Mouse (Mus musculus) megakaryocyte progenitor cell, adult 5-6 weeks (primary cell): Measurements from ENCODE around the gene Tnrc6a. TPM values are rescaled to one million over a fixed set of nuclear protein-coding genes. Genes with fewer than 3 reads are reported as not detected.

Experiments used
- ATAC-seq: replicated peaks from 2 replicates; pipeline ENCODE4 v1.8.0; 2016; ENCODE audit warnings: mild to moderate bottlenecking, moderate TSS enrichment, inconsistent platforms; ENCODE audit not compliant: poor library complexity
- total RNA-seq, 2 experiments: library from RNA; stranded (forward) in 1 of 2; stranded (reverse) in 1 of 2; fragments of 157-497, 149-512 nt in 1 of 2; fragments of 200-1000 nt in 1 of 2; gene quantifications; 2 replicates each; pipeline versions ENCODE4 v1.2.3 to v1.2.4; 2015 to 2017

Gene Tnrc6a
- total RNA-seq, 2 experiments from 2014 or later: 20.2 to 29.3 TPM

DNA sequence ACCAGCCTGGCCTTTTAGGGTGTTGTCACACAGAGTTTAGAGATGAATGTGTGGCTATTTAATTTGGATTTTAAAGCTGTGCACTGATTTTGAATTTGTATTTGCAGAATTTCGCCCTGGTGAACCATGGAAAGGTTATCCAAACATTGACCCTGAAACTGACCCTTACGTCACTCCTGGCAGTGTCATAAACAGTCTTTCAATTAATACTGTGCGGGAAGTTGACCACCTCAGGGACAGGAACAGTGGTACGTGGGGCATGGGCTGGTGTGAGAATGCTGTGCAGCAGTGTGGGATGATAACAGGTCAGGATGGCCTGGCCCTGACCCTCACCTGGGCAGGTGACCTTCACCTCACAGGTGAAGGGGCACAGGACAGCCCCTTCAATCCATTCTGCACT is 63.6 kb downstream of the Tnrc6a start:
- ATAC-seq: no peak

DNA sequence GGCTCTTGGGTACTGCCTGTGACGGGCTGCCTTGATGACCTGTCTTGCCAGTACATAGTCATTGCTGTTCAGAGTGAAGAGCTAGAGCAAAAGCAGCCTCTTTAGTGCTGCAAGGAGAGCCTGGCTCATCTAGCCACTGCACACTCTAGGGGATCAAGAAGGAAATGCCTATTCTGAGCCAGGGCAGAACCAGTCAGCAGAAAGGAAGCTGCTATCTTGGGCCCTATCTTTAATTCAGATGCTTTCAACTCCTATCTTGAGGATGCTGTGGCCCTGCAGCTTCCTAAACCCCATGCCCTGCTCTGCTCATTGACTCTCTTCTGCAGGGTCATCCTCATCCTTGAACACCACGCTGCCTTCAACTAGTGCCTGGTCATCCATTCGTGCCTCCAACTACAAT is 64.8 kb downstream of the Tnrc6a start:
- no peak for ATAC-seq

GRCm38 (mm10) chr7:123189762-123190161 is 66.1 kb downstream of the Tnrc6a start:
- ATAC-seq: no peak

GRCm38 (mm10) chr7:123191731-123192130 is 68.0 kb downstream of the Tnrc6a start:
- ATAC-seq: no peak

- no peak for ATAC-seq
Observed at GRCm38 (mm10) chr7:123193201-123193600, 69.5 kb downstream of the Tnrc6a start.

DNA sequence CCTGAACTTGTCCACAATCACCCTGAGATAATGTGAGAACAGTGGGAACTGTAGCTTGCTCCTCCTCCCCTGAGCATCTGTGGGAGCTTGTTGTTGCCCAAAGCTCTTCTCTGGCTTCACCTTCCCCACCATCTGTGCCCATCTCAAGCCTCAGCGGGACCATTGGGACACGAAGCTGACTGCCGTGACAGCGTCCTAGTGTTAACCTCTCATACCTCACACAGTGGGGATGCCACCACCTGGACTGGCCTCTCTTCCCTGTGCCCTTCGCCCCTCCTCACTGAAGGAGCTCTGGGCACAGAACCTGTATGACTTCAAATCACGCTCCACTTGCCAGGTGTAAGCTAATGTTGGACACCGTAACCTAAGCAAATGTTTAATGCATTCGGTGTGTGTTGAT is 71.0 kb downstream of the Tnrc6a start:
- no peak for ATAC-seq

GRCm38 (mm10) chr7:123196432-123196831 is 72.7 kb downstream of the Tnrc6a start:
- no peak for ATAC-seq

DNA sequence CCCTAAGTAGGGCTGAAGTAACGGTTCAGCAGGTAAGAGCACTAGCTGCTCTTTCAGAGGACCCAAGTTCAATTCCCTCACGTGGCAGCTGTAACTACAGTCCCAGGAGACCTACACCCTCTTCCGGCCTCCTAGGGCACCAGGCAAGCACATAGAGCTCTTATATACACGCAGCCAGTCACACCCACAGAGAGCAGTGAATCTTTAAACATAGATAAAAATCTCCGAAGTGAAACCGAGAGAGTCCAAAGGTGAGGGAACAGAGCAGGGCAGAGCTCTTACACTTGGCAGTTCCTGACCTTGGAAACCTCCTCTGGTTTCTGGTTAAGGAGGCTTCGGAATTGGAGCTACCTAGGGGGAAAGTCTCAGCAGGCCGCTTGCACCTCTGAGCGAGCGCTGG is 75.0 kb downstream of the Tnrc6a start:
- no peak for ATAC-seq

GRCm38 (mm10) chr7:123199151-123199550 is 75.5 kb downstream of the Tnrc6a start:
- no peak for ATAC-seq

DNA sequence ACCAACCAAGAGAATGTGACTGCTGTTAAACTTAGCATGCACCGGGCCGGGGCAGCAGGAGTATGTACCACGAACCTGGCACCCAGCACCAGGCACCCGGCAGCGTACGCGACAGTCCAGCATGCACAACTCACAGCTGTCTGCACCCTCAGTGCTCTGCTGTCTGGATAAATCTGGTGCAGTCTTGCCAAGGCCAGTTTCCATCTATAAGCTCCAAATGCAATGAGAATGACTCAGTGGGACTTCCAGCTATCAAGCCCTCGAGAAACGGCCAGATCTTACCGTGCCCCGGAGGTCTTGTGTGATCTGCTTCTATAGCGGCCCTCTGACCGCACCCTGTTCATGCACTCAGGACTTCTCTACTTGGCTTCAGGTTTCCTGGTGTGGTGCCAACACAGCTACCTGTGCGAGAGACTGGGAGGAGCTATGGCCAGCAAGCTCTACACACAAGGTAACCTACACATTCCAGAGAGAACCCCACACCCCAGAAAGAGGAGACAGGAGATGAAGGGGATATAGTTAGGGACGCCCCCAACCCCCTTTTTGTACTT is 76.0 kb downstream of the Tnrc6a start:
- ATAC-seq: no peak

DNA sequence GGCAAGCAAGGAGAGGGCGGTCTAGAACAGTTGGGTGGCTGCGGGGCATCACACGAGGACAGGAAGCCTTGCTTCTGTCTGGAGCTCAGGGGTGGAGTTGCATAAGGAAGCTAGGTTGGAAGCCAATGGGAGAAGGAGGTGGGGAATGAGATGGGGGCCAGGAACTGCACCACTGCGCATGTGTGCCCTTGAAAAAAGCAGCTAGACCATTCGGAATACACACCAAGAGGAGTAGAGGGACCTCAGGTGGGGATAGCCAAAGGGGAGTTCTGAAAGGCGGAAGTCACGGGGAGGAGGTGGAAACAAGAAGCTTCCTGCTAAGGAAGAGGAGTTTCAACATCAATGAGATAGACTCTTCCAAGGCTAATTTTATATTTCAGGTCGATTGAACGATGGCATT is 77.0 kb downstream of the Tnrc6a start:
- ATAC-seq: peak; percentile 27

- peak; percentile 85 for ATAC-seq
Observed at GRCm38 (mm10) chr7:123205261-123205660, 81.6 kb downstream of the Tnrc6a start.

- ATAC-seq: no peak
Observed at GRCm38 (mm10) chr7:123207561-123207960, 83.9 kb downstream of the Tnrc6a start.

GRCm38 (mm10) chr7:123209864-123210263 is 86.2 kb downstream of the Tnrc6a start:
- no peak for ATAC-seq

DNA sequence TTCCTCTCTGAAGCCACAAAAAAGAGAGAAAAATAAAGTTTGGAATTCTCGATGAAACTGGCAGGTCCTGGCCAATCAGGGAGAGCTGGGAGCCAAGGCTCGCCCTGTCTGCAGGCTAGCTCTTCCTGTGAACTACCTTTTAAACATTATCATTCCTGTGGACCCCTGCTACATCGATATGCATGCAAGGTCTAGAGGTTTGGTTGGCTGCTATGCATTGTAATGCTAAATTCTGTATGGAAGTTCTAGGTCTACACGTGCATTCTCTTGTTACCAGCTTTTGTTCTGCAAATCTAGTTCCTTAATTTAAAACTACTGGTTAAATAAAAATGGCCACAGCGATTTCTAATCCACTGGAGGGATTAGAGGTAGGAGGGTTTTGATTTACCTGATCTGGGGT is 87.8 kb downstream of the Tnrc6a start:
- no peak for ATAC-seq

DNA sequence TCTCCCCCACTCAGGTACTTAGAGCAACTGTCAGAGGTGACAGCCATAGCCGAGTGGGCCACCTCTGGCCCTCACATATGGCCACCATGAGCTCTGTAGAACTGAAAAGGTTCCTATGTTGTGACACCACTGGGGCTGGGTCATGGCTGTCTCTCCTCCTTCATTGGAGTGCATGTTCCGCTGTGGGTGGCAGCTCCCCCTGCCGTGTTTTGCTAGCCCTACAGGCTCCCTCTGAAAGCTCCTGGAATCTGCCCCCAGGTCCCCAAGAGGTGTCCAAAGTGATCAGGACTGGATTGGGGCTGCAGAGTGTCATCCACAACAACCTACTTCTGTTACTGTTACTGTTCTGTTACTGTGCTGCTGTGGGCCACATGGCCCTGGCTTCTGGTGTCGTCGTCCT is 88.6 kb downstream of the Tnrc6a start:
- ATAC-seq: no peak

DNA sequence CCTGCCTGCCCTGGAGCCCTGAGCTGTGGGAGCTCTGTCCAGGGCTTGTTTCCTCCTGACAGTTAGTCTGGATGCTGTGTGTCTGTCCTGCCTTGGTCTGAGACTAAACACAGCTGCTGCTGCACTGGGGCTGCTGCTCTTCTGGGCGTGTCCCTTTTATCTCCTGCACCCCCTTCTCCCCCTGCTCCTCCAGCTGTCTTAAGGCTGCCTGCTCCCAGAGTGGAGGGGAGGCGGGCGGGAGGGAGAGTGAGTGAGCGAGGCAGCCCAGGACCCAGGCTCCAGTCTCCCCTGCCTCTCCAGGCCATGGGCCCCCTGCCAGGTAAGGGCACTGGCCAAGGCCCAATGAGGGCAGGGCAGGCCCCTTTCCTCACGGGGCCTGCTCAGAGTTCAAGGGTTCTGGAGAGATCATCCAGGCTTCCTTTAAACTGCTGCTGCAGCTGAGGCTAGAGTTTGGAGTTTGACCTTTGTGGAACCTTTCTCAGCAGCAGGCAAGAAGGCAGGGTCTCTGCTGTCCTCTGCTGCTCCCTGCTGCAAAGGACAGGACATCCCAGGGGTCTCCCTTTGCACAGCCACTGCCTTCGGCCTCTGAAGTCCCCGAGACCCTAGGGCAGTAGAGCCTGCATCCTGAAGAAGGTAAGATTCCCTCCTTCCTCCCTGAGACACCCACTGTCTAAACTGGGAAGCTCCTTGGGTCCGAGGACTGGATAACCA is 90.8 kb downstream of the Tnrc6a start, which contains the start of gene Slc5a11:
Slc5a11 (plus strand) TSS at position 416 of the 711 bp plus-strand sequence.
- peak; percentile 15; the same call in 1 of the 2 replicates for ATAC-seq

DNA sequence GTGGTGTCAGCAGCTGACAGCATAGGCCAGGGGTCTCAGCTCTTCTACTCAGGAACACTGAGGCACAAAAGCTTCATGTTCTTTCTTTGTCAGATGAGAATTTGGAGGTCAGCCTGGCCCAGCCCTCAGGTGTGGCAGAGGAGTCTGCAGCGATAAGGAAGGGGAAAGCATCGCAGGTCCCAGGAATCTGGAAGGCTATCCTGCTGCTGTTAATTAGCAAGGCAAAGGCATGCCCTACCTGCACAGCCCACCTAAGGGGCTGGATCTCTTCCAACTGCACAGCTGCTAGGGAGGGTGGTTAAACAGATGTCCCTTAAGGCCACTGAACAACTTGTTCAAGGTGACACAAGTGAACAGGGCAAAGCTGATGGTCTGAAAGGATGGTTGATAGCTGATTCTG is 91.5 kb downstream of the Tnrc6a start:
- no peak for ATAC-seq

DNA sequence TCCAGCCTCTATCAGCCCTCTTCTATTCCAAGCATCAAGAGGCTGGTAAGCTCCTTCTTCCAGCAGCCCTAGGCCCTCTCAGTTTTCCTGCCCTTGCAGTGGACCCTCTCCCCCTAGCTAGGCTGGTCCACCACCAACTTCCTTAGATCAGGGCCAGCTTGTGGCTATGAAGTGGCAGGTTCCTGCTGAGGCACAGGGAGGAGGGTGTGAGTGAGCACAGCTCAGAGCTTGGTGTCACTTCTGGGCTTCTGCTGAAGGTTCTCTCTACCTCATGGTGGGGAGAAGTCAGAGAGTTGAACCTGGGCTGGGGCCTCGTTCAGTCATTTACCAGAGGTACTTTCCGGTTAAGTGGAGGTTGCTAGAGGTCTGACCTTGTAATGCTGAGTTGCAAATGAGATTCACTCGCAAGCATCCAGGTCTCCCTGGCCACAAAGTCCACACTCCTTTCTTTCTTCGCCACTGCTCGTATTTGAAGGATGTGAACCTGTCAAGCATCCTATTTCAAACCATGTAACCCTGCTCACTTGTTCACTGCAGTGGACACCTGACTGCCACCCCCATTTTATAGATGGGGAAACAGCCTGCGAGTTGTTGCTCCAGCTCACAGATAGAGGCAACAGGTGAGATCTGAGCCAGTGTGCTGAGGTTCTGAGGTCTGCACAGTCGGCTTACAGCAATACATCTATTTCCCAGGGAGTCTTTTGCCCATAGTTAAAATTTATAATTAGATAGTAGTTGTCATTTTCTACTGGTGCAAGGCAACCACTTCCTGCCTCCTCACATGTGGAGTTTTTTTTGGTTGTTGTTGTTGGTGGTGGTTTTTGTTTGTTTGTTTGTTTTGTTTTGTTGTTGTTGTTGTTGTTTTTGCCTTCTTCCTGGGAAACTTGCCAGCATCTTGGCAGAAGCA is 94.0 kb downstream of the Tnrc6a start:
- ATAC-seq: peak; percentile 37; the same call in 1 of the 2 replicates

DNA sequence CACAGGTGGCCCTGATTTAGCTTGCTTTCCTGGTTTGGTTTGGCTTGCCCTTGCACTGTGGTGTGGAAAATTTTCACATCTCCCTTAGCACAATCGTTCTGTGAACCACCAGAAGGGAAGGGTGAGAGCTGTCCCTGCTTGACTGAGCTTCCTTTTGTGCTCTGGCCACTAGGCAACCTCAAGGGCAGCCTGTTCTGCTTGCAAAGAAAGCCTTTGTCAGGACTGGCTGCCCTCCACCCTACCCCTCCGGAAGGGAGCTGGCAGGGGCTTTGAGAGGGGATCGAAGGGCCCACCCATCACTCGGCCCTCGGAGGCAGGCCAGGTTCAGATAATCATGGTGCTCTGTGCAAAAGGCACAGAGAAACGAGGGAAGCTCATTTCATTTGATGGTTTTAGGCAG is 94.9 kb downstream of the Tnrc6a start:
- no peak for ATAC-seq

- no peak for ATAC-seq
Observed at GRCm38 (mm10) chr7:123219781-123220632, 96.3 kb downstream of the Tnrc6a start.
